Mouse (Mus musculus): Measurements from ENCODE around the gene Zfp597. TPM values are rescaled to one million over a fixed set of nuclear protein-coding genes. Genes with fewer than 3 reads are reported as not detected.

Zfp597 gene
- polyA plus RNA-seq, 2 experiments = 5.7 to 7.0 TPM

DNA sequence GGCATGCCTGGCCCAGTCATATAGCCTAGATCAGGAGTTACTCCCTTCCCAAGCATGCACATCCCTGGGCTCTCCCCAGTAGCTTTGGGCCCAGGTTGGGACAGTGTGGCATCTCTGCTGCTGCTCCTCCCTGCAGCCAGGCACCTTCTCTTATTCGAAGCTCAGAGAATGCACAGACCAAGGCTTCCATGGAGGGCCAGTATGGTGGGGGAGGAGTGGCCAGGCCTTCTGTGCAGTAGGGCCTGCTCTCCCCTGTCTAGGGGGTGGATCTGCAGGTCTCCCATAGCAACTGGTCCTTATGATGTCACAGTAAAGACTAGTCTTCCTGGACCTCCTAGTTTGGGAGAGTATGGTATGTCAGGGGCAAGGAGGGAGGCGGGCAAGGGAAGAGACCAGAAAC lies 23.1 kb upstream of the Zfp597 start:
- H3K36me3 ChIP-seq (ENCODE audit: control insufficient read depth, insufficient read depth, low read length) = peaks cover 47% of the 10 kb centered on the region
- no peak overlapping the region for H3K27ac ChIP-seq (replicated peaks; ENCODE audit: low read depth, low read length)
- no peak overlapping the region for H3K4me2 ChIP-seq (replicated peaks; ENCODE audit: low read depth, low read length, severe bottlenecking)
- H3K9ac ChIP-seq (ENCODE audit: low read depth, low read length, severe bottlenecking) = no peak overlapping the region
- ATAC-seq (ENCODE audit: low FRiP score, low read depth) = no peak
- 83% methylated on average over 2 of the region's 2 CpGs for WGBS
- H3K27me3 ChIP-seq (ENCODE audit: control insufficient read depth, insufficient read depth, low read length) = no peaks in the 10 kb centered on the region
- H3K4me1 ChIP-seq (ENCODE audit: control insufficient read depth, insufficient read depth, low read length) = peaks cover 4% of the 10 kb centered on the region; the same call in 1 of the 2 replicates
- H3K4me3 ChIP-seq (replicated peaks; ENCODE audit: low read length) = 0 out of 2 replicates have a peak overlapping the region, but pooled peaks have one; percentile 53
- DNase-seq (ENCODE audit: low spot score) = no peak
- H3K9me3 ChIP-seq (ENCODE audit: control insufficient read depth, low read length) = no peaks in the 10 kb centered on the region
- TF ChIP-seq POLR2A (IDR thresholded peaks at IDR 0.05; ENCODE audit: borderline replicate concordance, extremely low read depth, insufficient read depth, insufficient read length) = no peak

DNA sequence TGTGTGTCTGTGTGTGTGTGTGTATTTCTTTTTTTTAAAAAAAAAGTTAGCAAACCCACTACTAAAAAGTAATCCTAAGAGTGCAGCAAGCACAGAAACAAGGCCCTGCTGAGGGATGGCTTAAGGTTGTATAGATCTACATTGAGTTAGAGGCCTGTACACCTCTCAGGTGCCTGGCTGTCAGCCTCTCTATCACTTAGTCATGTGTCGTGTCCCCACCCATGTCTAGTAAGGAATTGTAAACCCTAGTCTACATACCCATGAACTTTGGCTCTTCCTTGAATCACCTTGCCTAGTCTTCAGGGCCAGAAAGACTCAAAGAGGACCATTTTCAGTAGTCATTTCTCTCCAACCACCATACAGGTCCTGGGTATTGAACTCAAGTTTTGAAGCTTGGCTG lies 12.2 kb upstream of the Zfp597 start:
- Histone ChIP-seq H3K4me2 (replicated peaks; ENCODE audit: low read depth, low read length, severe bottlenecking) (no peak overlapping the region), H3K9ac (ENCODE audit: low read depth, low read length, severe bottlenecking) (no peak overlapping the region), H3K36me3 (ENCODE audit: control insufficient read depth, insufficient read depth, low read length) (peaks cover 52% of the 10 kb centered on the region), H3K9me3 (ENCODE audit: control insufficient read depth, low read length) (no peaks in the 10 kb centered on the region), H3K4me3 (replicated peaks; ENCODE audit: low read length) (no peak overlapping the region), H3K4me1 (ENCODE audit: control insufficient read depth, insufficient read depth, low read length) (no peaks in the 10 kb centered on the region), H3K27me3 (ENCODE audit: control insufficient read depth, insufficient read depth, low read length) (no peaks in the 10 kb centered on the region), H3K27ac (replicated peaks; ENCODE audit: low read depth, low read length) (no peak overlapping the region)
- no peak for ATAC-seq (ENCODE audit: low FRiP score, low read depth)
- TF ChIP-seq POLR2A (IDR thresholded peaks at IDR 0.05; ENCODE audit: borderline replicate concordance, extremely low read depth, insufficient read depth, insufficient read length) = no peak
- 82% methylated on average over 1 of the region's 1 CpGs for WGBS
- no peak for DNase-seq (ENCODE audit: low spot score)

DNA sequence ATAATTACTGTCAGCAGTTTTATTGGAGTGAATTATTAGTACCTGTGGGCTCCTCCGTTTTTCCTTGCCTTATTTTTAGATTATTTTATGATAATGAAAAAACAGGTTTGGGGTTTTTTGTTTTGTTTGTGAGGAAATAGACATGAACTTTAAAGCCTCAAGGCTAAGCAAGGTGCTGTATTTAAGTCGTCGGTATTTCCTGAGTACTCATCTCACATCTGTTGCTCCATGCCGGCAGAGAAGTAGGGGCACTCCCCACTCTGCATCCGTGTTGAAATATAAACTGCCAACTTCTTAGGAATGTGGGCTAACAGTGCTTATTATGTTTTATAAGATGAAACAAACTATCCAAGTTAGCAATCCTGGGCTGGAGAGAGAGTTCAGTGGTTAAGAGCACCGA lies 11.7 kb upstream of the Zfp597 start:
- WGBS = 75% methylated on average over 6 of the region's 6 CpGs
- Histone ChIP-seq H3K36me3 (ENCODE audit: control insufficient read depth, insufficient read depth, low read length) (peaks cover 47% of the 10 kb centered on the region), H3K9ac (ENCODE audit: low read depth, low read length, severe bottlenecking) (no peak overlapping the region), H3K27ac (replicated peaks; ENCODE audit: low read depth, low read length) (no peak overlapping the region), H3K4me3 (replicated peaks; ENCODE audit: low read length) (no peak overlapping the region), H3K4me1 (ENCODE audit: control insufficient read depth, insufficient read depth, low read length) (no peaks in the 10 kb centered on the region), H3K9me3 (ENCODE audit: control insufficient read depth, low read length) (no peaks in the 10 kb centered on the region), H3K4me2 (replicated peaks; ENCODE audit: low read depth, low read length, severe bottlenecking) (no peak overlapping the region), H3K27me3 (ENCODE audit: control insufficient read depth, insufficient read depth, low read length) (no peaks in the 10 kb centered on the region)
- ATAC-seq (ENCODE audit: low FRiP score, low read depth) = no peak
- TF ChIP-seq POLR2A (IDR thresholded peaks at IDR 0.05; ENCODE audit: borderline replicate concordance, extremely low read depth, insufficient read depth, insufficient read length) = no peak
- DNase-seq (ENCODE audit: low spot score) = no peak

DNA sequence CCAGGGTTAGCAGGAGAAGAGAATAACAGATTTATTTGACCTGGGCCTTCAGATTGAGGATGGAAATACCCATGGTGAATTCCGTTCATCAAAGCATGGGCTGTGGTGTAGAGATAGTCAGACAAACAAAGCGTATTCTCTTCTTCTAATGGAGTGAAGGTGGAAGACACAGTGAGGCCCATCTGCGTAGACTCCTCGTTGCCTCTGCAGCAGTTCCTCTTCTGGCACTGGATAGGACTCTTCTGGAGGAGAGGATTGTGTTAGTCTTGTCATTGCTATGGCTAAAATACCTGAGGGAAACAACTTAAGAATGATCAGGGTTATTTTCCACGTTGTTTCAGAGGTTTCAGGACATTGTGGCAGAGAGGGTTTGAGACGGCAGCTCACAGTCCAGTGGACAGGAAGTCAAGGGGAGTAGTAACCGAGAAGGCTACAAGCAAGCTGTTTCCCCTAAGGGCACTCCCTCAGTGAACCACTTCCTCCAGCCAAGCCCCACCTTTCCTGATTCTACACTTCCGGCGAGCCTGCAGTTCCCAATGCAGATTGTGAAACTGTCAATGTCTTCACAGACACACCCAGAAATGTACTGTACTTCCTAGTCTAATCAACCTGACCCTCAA lies 10.9 kb upstream of the Zfp597 start:
- Histone ChIP-seq H3K27ac (replicated peaks; ENCODE audit: low read depth, low read length) (0 out of 2 replicates have a peak overlapping the region, but pooled peaks have one; percentile 50), H3K36me3 (ENCODE audit: control insufficient read depth, insufficient read depth, low read length) (peaks cover 40% of the 10 kb centered on the region), H3K4me3 (replicated peaks; ENCODE audit: low read length) (no peak overlapping the region), H3K9me3 (ENCODE audit: control insufficient read depth, low read length) (no peaks in the 10 kb centered on the region), H3K27me3 (ENCODE audit: control insufficient read depth, insufficient read depth, low read length) (no peaks in the 10 kb centered on the region), H3K4me1 (ENCODE audit: control insufficient read depth, insufficient read depth, low read length) (no peaks in the 10 kb centered on the region), H3K4me2 (replicated peaks; ENCODE audit: low read depth, low read length, severe bottlenecking) (no peak overlapping the region), H3K9ac (ENCODE audit: low read depth, low read length, severe bottlenecking) (no peak overlapping the region)
- DNase-seq (ENCODE audit: low spot score) = peak; percentile 26
- TF ChIP-seq POLR2A (IDR thresholded peaks at IDR 0.05; ENCODE audit: borderline replicate concordance, extremely low read depth, insufficient read depth, insufficient read length) = no peak
- whole genome bisulfite sequencing = 70% methylated on average over 9 of the region's 9 CpGs
- ATAC-seq (ENCODE audit: low FRiP score, low read depth) = no peak

DNA sequence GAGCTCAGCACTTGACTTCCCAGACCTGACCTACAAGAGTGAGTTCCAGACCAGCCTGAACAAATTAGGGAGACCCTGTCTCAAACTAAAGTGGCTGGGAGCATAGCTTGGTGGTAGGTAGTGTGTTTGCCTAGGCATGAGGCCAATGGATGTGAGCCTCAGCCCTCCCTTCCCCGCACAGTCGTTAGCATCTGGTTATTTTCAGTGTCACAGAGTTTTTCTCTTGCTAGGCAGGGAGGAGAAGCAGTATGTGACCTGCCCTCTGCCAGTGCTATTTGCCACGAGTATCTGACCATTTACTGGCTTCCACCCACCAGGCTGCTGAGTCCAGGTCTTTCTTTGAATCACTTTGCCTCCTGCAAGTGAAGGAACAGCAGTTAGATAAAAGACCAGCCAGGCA lies 9.4 kb upstream of the Zfp597 start:
- DNase-seq (ENCODE audit: low spot score) (no peak), ATAC-seq (ENCODE audit: low FRiP score, low read depth) (no peak)
- Histone ChIP-seq H3K9ac (ENCODE audit: low read depth, low read length, severe bottlenecking) (no peak overlapping the region), H3K27me3 (ENCODE audit: control insufficient read depth, insufficient read depth, low read length) (no peaks in the 10 kb centered on the region), H3K4me3 (replicated peaks; ENCODE audit: low read length) (no peak overlapping the region), H3K36me3 (ENCODE audit: control insufficient read depth, insufficient read depth, low read length) (peaks cover 25% of the 10 kb centered on the region), H3K4me2 (replicated peaks; ENCODE audit: low read depth, low read length, severe bottlenecking) (no peak overlapping the region), H3K4me1 (ENCODE audit: control insufficient read depth, insufficient read depth, low read length) (no peaks in the 10 kb centered on the region), H3K9me3 (ENCODE audit: control insufficient read depth, low read length) (no peaks in the 10 kb centered on the region), H3K27ac (replicated peaks; ENCODE audit: low read depth, low read length) (no peak overlapping the region)
- 65% methylated on average over 3 of the region's 3 CpGs for WGBS
- TF ChIP-seq POLR2A (IDR thresholded peaks at IDR 0.05; ENCODE audit: borderline replicate concordance, extremely low read depth, insufficient read depth, insufficient read length) = no peak

All from limb, embryonic 14.5 days (tissue).